Mouse (Mus musculus) thymus, adult 18-20 months (tissue): ENCODE results near the gene Tbx4.

Experiments
- DNase-seq, 2 experiments: peaks; one replicate each; pipeline ENCODE4 v3.0.0; 2022; ENCODE audit warnings: mixed read lengths in 2 of 2

Tbx4 gene

GRCm38 (mm10) chr11:85857997-85858698 is 28.1 kb upstream of the Tbx4 start:
- DNase-seq = no peak

DNA sequence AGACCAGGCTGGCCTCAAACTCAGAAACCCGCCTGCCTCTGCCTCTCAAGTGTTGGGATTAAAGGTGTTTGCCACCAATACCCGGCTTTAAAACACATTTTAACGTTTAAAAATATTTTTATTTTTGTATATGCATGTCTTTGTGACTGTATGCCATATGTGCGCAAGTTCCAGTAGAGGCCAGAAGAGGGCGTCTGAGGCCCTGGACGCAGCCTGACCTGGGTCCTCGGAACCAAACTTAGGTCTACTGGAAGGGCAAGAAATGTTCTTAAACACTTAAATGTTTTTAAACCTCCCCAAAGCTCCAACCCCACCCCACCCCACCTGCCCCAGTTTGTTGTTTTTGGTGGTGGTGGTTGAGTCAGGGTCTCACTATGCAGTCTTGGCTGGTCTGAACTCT is 21.9 kb upstream of the Tbx4 start:
- DNase-seq = no peak

GRCm38 (mm10) chr11:85876059-85876788 is 10.0 kb upstream of the Tbx4 start:
- no peak for DNase-seq

GRCm38 (mm10) chr11:85884498-85884897 is 1.7 kb upstream of the Tbx4 start:
- DNase-seq = no peak

- no peak for DNase-seq
Measured at GRCm38 (mm10) chr11:85886429-85886785, 185 bp downstream of the Tbx4 start.

GRCm38 (mm10) chr11:85887273-85887672 is 1.1 kb downstream of the Tbx4 start:
- DNase-seq = no peak

GRCm38 (mm10) chr11:85887801-85888450 is 1.7 kb downstream of the Tbx4 start:
- no peak for DNase-seq

DNA sequence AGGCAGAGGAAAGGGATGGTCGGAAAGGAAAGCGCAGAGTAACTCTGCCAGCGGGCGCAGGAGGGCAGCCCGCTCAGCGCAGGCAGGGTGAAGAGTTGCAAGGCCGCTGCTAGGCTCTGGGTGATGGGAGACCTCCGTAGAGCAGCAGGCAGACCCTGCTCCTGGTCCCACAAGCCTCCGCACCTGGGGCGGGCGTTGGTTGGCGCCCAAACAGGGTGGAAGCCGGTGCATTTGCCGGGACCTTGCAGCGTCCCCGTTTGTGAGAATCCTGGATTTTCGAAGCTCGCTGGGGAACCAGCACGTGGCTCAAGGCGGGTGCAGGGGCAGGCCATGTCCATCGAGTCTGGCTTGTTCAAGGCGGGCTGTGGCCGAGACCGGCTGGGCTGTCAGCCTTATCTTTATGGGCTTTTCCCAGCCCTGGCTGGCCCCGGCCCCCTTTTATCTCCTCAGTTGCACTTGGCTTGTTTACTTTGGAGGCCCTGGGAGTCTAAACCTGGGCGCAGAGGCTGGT is 2.3 kb downstream of the Tbx4 start:
- no peak for DNase-seq

GRCm38 (mm10) chr11:85889056-85889729 is 3.0 kb downstream of the Tbx4 start:
- no peak for DNase-seq

GRCm38 (mm10) chr11:85889730-85890562 is 3.7 kb downstream of the Tbx4 start:
- no peak for DNase-seq

DNA sequence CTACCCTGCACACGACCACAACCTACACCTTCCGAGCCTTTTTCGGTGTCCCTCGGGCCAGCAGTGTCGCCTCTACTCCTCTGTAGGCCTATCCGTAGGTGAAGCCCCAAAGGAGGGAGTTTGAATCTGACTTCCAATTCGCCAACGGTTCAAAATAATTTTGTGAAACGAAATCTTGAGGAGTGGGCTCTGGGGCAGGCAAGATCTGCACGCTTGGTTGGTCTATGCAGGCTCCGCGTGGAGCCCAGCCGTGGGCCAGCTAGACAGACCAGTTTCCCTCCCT is 4.3 kb downstream of the Tbx4 start:
- DNase-seq = no peak

GRCm38 (mm10) chr11:85891010-85891691 is 4.9 kb downstream of the Tbx4 start:
- DNase-seq = no peak

DNA sequence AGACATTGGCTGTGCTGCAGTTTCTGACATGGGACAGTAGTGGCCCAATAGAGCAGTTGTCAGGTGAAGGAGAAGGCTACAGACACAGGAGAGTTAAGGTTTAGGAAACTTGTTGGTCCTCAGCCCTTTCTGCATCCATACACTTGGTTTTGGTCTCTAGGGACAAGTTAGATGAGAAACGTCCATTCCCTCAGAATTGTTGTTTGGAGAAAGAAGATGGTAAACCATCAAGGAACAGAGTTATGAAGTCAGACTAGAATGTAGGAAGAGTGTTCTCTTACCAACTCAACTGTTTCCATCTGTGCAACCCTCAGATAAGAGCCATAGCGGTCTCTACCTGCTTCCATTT is 5.4 kb downstream of the Tbx4 start:
- no peak for DNase-seq

DNA sequence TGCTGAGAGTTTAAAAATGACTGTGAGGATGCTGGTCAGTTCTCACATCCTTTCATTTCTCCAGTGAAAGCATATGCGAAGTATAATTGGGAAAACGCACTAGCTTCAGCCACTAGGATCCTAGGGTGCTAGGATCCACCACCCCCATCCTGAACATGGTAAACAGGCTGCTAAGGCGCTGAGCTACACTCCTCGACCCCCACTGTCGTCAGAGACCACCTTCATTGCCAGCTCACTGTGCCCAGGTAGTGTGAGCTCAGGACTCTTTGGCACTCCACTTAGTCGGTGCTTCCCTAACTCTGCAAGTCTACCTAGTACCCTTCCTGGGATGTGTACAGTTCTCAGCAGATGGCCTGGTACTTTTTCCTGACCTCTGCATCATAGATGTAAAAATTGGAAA is 6.5 kb downstream of the Tbx4 start:
- no peak for DNase-seq

DNA sequence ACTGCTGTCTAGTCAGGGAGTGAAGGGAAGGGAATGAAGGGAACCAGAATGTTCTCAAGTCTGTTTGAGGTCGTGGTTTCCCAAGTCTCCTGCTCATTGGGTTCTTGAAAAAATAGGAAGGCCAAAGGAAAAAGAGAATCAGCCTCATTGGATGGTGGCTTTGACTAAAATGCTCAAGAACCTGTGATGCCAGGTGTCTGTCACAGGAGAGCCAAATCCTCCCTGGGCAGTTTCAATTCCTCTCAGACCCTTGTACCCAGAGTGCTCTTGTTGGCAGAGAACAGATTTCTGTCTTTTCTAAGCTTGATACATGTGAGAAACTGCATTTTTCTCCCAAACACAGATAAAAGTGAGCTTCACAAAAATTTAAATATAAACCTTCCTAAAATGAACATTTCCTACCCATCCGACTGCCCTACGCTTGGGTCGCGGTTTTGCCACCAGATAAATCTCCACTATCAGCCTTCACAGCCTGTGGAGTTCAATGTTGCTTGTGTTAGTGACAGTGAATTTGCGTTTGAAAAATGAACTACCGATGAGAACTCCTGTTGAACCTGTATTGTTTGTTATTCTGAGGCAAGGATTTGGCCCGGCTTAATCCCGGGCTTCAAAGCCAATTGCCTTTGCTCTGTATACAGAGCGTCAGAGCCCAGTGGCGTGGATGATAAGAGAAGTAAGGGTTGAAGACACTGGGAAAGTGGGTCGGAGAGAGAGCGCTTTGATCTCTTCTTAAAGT is 7.3 kb downstream of the Tbx4 start:
- DNase-seq = no peak

- no peak for DNase-seq
Measured at GRCm38 (mm10) chr11:85894136-85894530, 7.9 kb downstream of the Tbx4 start.

DNA sequence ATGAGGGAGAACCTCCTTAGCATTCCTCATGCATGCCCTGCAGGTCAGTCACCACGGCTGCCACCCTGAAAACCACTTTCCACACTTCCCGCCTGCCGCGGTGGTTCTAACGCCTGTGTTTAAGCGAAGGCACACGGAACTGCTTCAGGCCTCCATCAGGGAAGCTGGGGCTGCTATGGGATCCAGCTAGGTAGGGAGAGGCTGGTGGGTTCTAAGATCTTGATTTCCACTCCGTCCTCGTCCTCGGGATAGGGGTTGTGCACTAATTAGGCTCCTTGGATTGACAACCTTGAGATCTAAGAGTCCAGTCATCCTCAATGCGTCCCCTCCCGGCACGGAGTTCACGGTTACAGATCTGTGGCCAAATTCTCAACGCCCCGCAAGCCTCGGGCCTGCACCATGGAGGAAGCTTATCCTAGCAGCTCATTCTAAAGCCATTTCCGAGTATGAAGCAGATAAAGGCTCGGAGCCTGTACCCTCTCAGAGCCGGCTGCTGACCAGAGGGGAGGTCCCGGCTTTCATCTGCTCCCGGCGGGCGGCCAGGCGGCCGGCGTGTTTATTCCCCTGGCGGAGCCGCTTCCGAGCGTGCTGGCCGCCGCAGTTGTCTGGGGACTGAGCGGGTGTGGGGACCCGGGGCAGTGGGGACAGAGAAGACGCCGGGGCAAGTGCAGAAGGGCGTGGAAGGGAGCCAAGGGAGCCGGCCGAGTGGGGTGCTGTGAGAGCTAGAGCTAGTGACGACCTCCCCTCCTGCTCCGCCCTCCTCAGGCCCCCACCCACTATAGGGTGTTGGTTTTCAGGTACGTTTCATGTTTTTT is 8.7 kb downstream of the Tbx4 start:
- no peak for DNase-seq

GRCm38 (mm10) chr11:85896335-85896985 is 10.2 kb downstream of the Tbx4 start:
- no peak for DNase-seq

GRCm38 (mm10) chr11:85900291-85900690 is 14.1 kb downstream of the Tbx4 start:
- DNase-seq = no peak

DNA sequence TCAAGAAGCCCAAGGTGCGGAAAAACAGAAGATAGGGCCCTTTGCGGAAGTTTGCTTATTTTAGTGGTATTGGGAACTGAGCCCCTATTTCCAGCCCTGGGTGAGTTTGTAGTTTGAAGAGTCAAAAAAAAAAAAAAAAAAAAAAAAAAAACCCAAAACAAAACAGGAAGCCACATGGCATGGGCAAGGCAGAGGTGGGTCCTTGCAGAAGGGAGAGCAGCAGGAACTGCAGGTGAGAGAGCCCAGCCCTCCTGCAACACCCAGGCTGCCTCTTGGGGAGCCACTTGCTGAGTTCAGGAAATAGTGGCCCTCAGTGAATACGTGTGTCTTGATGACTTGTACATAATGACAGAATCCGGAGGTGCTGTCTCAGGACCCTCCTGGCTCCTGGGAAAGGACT is 23.3 kb downstream of the Tbx4 start:
- DNase-seq = no peak
